Mouse (Mus musculus) frontal cortex, adult (tissue): ENCODE data around the gene Npepps.
A peak's percentile ranks its signal among the peaks of the same experiment; 100 is the strongest.
"Not testable (repeated sequence)": the region's sequence is repeated elsewhere in the genome, so short reads cannot be mapped to it uniquely, and the experiment has no call there.

Experiments used
- ATAC-seq: cut with Nextera tagmentation; 2 replicates; pipeline ENCODE4 v1.9.2; 2017; ENCODE audit warnings: mild to moderate bottlenecking, moderate library complexity, mixed read lengths; ENCODE audit not compliant: low TSS enrichment

The Npepps gene

DNA sequence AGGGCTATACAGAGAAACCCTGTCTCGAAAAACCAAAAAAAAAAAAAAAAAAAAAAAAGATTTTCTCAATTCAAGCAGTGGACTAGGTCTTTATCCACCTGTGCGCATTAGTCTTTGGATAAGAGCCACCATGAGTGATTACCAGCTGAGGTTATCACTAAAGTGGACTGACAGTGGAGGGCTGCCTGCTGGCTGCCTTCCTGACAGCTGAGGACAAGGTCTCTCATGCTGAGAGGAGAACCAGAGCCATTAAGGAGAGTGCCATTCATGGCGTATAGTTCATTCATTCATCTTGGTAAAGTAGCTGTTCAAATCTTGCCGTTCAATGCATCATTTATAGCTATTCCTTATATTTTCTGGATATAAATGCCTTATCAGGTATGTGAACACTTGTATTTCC lies 16.1 kb upstream of the Npepps start:
- no peak for ATAC-seq

GRCm38 (mm10) chr11:97292731-97293130 lies 12.3 kb upstream of the Npepps start:
- ATAC-seq, result no peak

DNA sequence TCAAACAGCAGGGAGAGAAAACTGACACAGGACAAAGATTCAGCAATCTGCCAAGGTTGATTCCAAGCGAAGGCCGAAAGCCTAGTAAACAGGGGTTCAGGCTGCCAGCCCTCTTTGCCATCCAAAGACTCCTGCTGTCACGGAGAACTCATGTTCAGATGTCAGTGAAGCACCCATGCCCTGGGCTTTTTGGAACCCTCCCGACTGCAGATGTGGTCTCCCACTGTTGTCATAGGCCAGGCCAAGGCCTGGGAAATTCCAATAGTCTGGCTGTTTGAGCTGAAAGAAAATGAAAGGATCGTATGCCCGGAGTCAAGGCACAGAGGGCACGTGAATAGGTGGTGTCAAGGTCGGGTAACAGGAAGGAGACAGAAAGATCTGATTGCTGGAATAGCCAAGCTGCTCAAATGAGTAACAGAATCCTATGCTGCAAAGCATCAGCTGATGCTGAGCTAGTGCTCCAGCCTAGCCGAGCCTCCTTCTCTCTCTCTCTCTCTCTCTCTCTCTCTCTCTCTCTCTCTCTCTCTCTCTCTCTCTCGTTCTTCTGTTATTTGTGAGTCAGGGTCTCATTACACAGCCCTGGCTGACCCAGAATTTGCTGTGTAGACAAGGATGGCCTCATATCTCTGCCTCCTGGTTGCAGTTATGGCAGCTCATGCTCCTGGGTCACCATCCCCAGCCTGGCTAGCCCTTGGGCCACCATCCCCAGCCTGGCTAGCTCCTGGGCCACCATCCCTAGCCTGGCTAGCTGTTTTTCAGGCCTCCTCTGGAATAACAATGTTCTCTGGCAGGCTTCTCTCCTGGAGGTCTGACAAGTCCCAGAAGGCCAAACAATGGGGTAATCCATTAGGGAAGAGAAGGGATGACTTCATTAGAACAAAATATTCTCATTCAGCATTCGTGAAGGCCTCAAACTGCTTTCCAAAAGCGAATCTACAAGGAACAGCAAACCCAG lies 9.1 kb upstream of the Npepps start:
- peak; percentile 62; the same call in 1 of the 2 replicates for ATAC-seq

- ATAC-seq, result no peak
Measured at GRCm38 (mm10) chr11:97287643-97288042, 7.2 kb upstream of the Npepps start.

GRCm38 (mm10) chr11:97286973-97287372 lies 6.5 kb upstream of the Npepps start:
- no peak for ATAC-seq

GRCm38 (mm10) chr11:97285852-97286775 lies 5.7 kb upstream of the Npepps start:
- no peak for ATAC-seq

GRCm38 (mm10) chr11:97284854-97285253 lies 4.4 kb upstream of the Npepps start:
- ATAC-seq, result no peak

DNA sequence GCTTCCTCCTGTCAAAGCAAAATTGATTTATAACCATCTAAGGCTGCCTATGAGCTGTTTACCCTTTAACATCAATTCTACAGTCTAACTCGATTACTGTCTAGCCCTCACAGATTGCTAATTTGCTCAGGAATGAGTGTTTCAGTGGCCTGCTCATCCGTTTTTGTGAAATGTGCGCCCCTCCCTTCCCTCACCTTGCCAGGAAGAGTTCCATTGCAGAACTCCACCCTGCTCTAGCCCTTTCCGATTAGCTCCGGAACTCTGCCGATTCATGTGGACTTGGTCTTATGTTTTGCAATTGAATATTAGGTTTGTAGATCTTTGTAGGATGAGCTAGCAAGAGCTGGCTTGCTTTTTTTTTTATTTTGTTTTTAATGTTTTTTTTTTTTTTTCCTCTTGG lies 1.7 kb upstream of the Npepps start:
- no peak for ATAC-seq

GRCm38 (mm10) chr11:97279405-97280215 lies 828 bp downstream of the Npepps start:
- ATAC-seq, result peak; percentile 69; the same call in 1 of the 2 replicates

GRCm38 (mm10) chr11:97279040-97279404 lies 1.4 kb downstream of the Npepps start:
- ATAC-seq, result no peak

DNA sequence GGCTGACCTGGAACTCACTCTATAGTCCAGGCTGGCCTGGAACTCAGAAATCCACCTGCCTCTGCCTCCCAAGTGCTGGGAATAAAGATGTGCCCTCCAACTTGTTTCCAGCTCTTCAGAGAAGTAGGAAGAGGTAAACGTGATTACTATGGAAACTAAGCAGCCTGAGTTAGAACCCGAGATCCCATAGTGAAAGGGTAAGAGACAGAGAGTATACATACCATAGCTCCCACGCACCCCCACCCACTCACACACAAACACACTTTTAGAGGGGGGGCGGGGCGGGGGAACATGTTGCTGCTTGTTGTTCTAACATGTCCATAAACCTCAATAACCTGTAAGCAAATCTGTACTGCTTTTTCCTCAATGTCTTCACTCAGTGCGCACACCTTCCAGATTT lies 2.0 kb downstream of the Npepps start:
- no peak for ATAC-seq

DNA sequence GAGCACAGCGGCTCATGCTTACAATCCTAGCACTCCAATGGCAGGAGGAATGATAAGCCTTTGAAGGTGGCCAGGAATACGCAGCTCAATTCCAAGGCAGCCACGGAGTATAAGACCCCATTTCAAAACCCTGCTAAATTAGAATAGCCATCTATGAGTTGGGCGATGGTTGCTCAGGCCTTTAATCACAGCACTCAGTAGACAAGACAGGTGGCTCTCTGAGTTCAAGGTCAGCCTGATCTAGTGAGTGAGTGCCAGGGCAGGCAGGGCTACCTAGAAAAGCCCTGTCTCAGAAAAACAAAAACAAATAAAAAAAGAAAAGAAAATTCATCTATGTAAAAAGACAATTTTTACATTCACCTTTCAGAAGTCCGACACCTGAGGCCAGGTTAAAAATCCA lies 3.3 kb downstream of the Npepps start:
- ATAC-seq, result no peak

DNA sequence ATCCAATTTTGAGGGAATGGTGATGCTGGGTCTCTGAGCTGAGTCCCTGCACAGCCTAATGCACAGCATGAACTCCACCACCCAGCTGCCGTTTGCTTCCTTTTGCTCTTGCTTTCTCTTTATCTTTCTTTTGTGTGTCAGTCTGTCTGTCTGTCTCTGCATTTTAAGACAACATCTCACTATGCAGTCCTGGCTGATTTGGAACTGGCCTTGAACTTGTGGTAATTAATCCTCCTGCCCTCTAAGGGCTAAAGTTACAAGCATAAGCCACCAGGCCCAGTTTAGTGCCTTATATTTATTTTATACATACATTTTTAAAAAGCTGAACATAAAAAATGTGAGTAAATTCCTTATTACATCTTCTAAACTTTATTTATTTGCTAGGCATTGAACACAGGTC lies 4.4 kb downstream of the Npepps start:
- no peak for ATAC-seq

DNA sequence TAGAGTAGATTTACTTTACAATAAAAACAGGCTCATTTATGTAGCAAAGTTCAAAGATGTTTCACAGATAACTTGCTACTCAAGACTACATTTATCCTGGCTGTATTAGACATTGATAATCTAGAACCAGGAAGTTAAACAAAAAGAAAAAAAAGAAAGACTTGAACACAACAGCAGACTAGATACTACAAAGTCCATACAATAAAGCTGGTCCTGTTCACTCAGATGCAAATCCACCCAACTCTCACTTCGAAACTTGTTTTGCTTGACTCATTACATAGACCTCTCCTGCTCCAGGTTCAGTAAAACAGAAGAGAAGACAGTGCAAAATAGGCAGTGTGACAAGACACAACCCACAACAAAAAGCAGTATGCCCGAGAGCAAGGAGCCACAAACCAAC lies 5.1 kb downstream of the Npepps start:
- ATAC-seq, result no peak

GRCm38 (mm10) chr11:97274947-97275346 lies 5.5 kb downstream of the Npepps start:
- ATAC-seq, result not testable (repeated sequence)

- no peak for ATAC-seq
Measured at GRCm38 (mm10) chr11:97273613-97274012, 6.8 kb downstream of the Npepps start.

DNA sequence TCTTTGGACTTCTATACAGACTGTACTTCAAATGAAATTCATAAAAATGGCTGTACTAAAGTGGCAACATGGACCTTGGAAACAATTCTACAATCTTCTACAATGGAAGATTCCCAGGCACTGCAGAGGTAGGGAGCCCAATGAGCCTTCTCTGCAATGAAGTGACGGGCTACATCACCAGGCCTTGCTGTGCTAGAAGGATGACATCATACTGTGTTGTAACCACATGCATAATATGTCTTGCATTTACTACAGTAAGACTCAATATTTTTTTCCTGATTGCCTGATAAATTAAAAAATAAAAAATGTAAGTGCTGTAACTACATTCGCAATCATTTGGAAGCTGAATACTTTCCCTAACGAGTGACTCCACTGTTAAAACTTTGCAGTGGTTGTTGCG lies 7.6 kb downstream of the Npepps start:
- no peak for ATAC-seq

- ATAC-seq, result not testable (repeated sequence)
Measured at GRCm38 (mm10) chr11:97270004-97270403, 10.4 kb downstream of the Npepps start.

GRCm38 (mm10) chr11:97266544-97266943 lies 13.9 kb downstream of the Npepps start:
- ATAC-seq, result not testable (repeated sequence)

- ATAC-seq, result not testable (repeated sequence)
Measured at GRCm38 (mm10) chr11:97249649-97250048, 30.8 kb downstream of the Npepps start.

DNA sequence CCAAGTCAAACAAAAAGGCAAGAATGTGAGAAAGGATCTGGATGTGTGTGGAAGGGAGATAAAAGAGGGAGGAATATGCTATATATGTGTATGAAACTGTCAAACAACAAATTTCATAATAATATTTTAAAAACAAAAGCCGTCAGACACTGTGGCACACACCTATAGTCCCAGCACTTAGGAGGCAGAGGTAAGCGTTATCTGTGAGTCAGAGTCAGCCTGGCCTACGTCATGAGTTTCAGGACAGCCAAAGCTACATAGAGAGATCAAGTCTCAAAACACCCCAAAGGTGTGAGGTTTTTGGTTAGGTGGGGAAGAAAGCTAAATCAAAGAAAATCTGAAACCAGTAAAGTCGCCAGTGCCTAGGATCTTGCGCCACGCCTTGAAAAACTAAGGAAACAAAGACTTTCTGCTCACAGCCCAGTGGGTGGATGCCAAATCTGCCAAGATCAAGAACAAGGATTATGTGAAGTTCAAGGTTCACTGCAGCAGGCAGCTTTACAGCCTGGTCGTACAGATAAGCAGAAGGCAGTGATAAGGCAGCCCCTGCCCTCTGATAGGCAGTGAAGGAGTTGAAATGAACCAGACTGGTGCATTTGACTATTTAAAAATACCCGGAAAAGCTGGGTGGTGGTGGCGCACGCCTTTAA lies 33.8 kb downstream of the Npepps start:
- no peak for ATAC-seq
